Comparison of ENCODE assay signal across 11 mouse cellular contexts in genomic region chr7:71533109-71533508, GRCm38 (mm10).
DNase-seq lines count a peak whose midpoint lies in the region; ATAC-seq and TF ChIP-seq lines count a peak whose summit lies in the region.
"Had no signal": no experiment of that assay in that cellular context is flagged by ENCODE, and none has a peak within 500 bp of the region (broad histone marks: within the 10 kb centered on the region; RNA-seq: fewer than 3 reads in every experiment).

No protein-coding gene starts in this region.

- no peak for TF ChIP-seq CTCF in kidney, postnatal 0 days (IDR thresholded peaks at IDR 0.05; ENCODE audit: low read depth)

- no peak for DNase-seq in heart, embryonic 10.5 days (ENCODE audit: low spot score)
- no peak for DNase-seq in heart, adult 8-10 months (ENCODE audit: low spot score)
- peak; percentile 25 for DNase-seq in neural tube, embryonic 11.5 days (ENCODE audit: low spot score)
- peak; percentile 72 for DNase-seq in kidney, postnatal 0 days (ENCODE audit: low spot score)
- no peak for DNase-seq in spleen, postnatal 14 days (ENCODE audit: low spot score in 2 of 2)
- no peak for DNase-seq in left cerebral cortex, adult 9 months (ENCODE audit: low spot score in 2 of 2)
- DNase-seq: B cell, adult 2 months had no signal

- H3K4me1 ChIP-seq in heart, embryonic 10.5 days: peaks cover 13% of the 10 kb centered on the region; the same call in 1 of the 2 replicates
- no peaks in the 10 kb centered on the region for H3K4me1 ChIP-seq in neural tube, embryonic 11.5 days (ENCODE audit: control insufficient read depth, insufficient read depth, low read length)
- H3K4me1 ChIP-seq in neural tube, embryonic 15.5 days: no peaks in the 10 kb centered on the region
- 0 out of 2 replicates have a peak, but pooled peaks cover 9% of the 10 kb centered on the region for H3K4me1 ChIP-seq in kidney, postnatal 0 days (replicated peaks; ENCODE audit: insufficient read depth, low read length)
- peaks cover 3% of the 10 kb centered on the region; the same call in 1 of the 2 replicates for H3K4me1 ChIP-seq in stomach, embryonic 15.5 days

- H3K9ac ChIP-seq in neural tube, embryonic 11.5 days (ENCODE audit: low read length): no peak overlapping the region
- no peak overlapping the region for H3K9ac ChIP-seq in neural tube, embryonic 15.5 days (replicated peaks)
- H3K9ac ChIP-seq in kidney, postnatal 0 days (ENCODE audit: low read depth, low read length): no peak overlapping the region
- no peak overlapping the region for H3K9ac ChIP-seq in stomach, embryonic 15.5 days

- H3K4me2 ChIP-seq in neural tube, embryonic 11.5 days (ENCODE audit: low read depth): no peak overlapping the region
- H3K4me2 ChIP-seq in neural tube, embryonic 15.5 days: no peak overlapping the region
- H3K4me2 ChIP-seq in kidney, postnatal 0 days (ENCODE audit: low read length): no peak overlapping the region
- H3K4me2 ChIP-seq in stomach, embryonic 15.5 days: no peak overlapping the region

- no peak for ATAC-seq in neural tube, embryonic 11.5 days (ENCODE audit: insufficient read depth, low FRiP score, low TSS enrichment)
- ATAC-seq in neural tube, embryonic 15.5 days (ENCODE audit: low FRiP score): no peak; the same call in 1 of the 2 replicates
- no peak; the same call in 1 of the 2 replicates for ATAC-seq in kidney, postnatal 0 days (replicated peaks; ENCODE audit: low FRiP score, low read depth)
- peak; percentile 43; the same call in 1 of the 2 replicates for ATAC-seq in stomach, embryonic 15.5 days (ENCODE audit: insufficient read depth, low FRiP score, low read depth)

- H3K27ac ChIP-seq in heart, embryonic 10.5 days: peak overlapping the region; percentile 67; the same call in 1 of the 2 replicates
- H3K27ac ChIP-seq in neural tube, embryonic 11.5 days (ENCODE audit: low read depth, low read length): no peak overlapping the region
- H3K27ac ChIP-seq in neural tube, embryonic 15.5 days (replicated peaks): no peak overlapping the region
- H3K27ac ChIP-seq in kidney, postnatal 0 days: peak overlapping the region; percentile 9
- H3K27ac ChIP-seq in stomach, embryonic 15.5 days: no peak overlapping the region
- H3K27ac ChIP-seq: layer of hippocampus, adult 2 months; macrophage had no signal

- no peaks in the 10 kb centered on the region for H3K9me3 ChIP-seq in heart, embryonic 10.5 days
- H3K9me3 ChIP-seq in neural tube, embryonic 11.5 days (ENCODE audit: control insufficient read depth, low read length): no peaks in the 10 kb centered on the region
- no peaks in the 10 kb centered on the region for H3K9me3 ChIP-seq in neural tube, embryonic 15.5 days (replicated peaks)
- H3K9me3 ChIP-seq in kidney, postnatal 0 days (replicated peaks; ENCODE audit: low read length): no peaks in the 10 kb centered on the region
- no peaks in the 10 kb centered on the region for H3K9me3 ChIP-seq in stomach, embryonic 15.5 days

- H3K27me3 ChIP-seq in heart, embryonic 10.5 days (ENCODE audit: insufficient read depth, poor library complexity, severe bottlenecking): no peaks in the 10 kb centered on the region
- H3K27me3 ChIP-seq in neural tube, embryonic 11.5 days (ENCODE audit: control insufficient read depth, insufficient read depth, low read length): no peaks in the 10 kb centered on the region
- no peaks in the 10 kb centered on the region for H3K27me3 ChIP-seq in neural tube, embryonic 15.5 days (replicated peaks)
- H3K27me3 ChIP-seq in kidney, postnatal 0 days (ENCODE audit: insufficient read depth, low read length): no peaks in the 10 kb centered on the region
- no peaks in the 10 kb centered on the region for H3K27me3 ChIP-seq in stomach, embryonic 15.5 days (replicated peaks)

- H3K4me3 ChIP-seq in heart, embryonic 10.5 days: no peak overlapping the region
- no peak overlapping the region for H3K4me3 ChIP-seq in neural tube, embryonic 11.5 days (ENCODE audit: low read depth, low read length)
- no peak overlapping the region for H3K4me3 ChIP-seq in neural tube, embryonic 15.5 days (replicated peaks)
- no peak overlapping the region for H3K4me3 ChIP-seq in kidney, postnatal 0 days (replicated peaks; ENCODE audit: low read depth, low read length)
- no peak overlapping the region for H3K4me3 ChIP-seq in stomach, embryonic 15.5 days (replicated peaks)
- H3K4me3 ChIP-seq: layer of hippocampus, adult 2 months had no signal

- 25% methylated on average over 5 of the region's 5 CpGs for WGBS in heart, embryonic 10.5 days
- whole genome bisulfite sequencing in neural tube, embryonic 11.5 days: 41% methylated on average over 5 of the region's 5 CpGs
- WGBS in neural tube, embryonic 15.5 days: 25% methylated on average over 5 of the region's 5 CpGs
- 14% methylated on average over 5 of the region's 5 CpGs for WGBS in kidney, postnatal 0 days
- WGBS in stomach, embryonic 15.5 days: 26% methylated on average over 5 of the region's 5 CpGs

- no peaks in the 10 kb centered on the region for H3K36me3 ChIP-seq in heart, embryonic 10.5 days
- no peaks in the 10 kb centered on the region for H3K36me3 ChIP-seq in neural tube, embryonic 11.5 days (ENCODE audit: control insufficient read depth, insufficient read depth, low read length)
- no peaks in the 10 kb centered on the region for H3K36me3 ChIP-seq in neural tube, embryonic 15.5 days
- no peaks in the 10 kb centered on the region for H3K36me3 ChIP-seq in kidney, postnatal 0 days (ENCODE audit: insufficient read depth, low read length)
- H3K36me3 ChIP-seq in stomach, embryonic 15.5 days: no peaks in the 10 kb centered on the region

Comparison
In these comparisons a context has a peak if more than half of its experiments do, and no peak if none do; other contexts are left out.
1. DNase-seq: peak in neural tube, embryonic 11.5 days (single experiment) and kidney, postnatal 0 days (single experiment); none in heart, embryonic 10.5 days (single experiment), heart, adult 8-10 months (single experiment), spleen, postnatal 14 days (0 of 2) and left cerebral cortex, adult 9 months (0 of 2).
2. H3K27ac ChIP-seq: peak in heart, embryonic 10.5 days (single experiment) and kidney, postnatal 0 days (single experiment); none in neural tube, embryonic 11.5 days (single experiment), neural tube, embryonic 15.5 days (single experiment) and stomach, embryonic 15.5 days (single experiment).